Mouse (Mus musculus) bone marrow macrophage, adult 2 months (primary cell): ENCODE measurements around the gene Fibcd1.

Source experiments
- CTCF ChIP-seq: IDR thresholded peaks from 2 replicates; pipeline ENCODE4 v1.5.1; 2012; ENCODE audit warnings: low read depth, mild to moderate bottlenecking, low read length, moderate library complexity
- POLR2A ChIP-seq: IDR thresholded peaks from 2 replicates; pipeline ENCODE4 v1.6.1; 2012; ENCODE audit warnings: mild to moderate bottlenecking, low read depth, low read length, borderline replicate concordance

- TF ChIP-seq CTCF = no peak
- no peak for TF ChIP-seq POLR2A
These were observed 44.4 kb downstream of the Fibcd1 start for GRCm38 (mm10) chr2:31801416-31801815.
